Mouse (Mus musculus): Measurements from ENCODE around the gene Col11a2. TPM values are rescaled to one million over a fixed set of nuclear protein-coding genes. Genes with fewer than 3 reads are reported as not detected.
"Not testable (repeated sequence)": the region's sequence is repeated elsewhere in the genome, so short reads cannot be mapped to it uniquely, and the experiment has no call there.

Col11a2 gene
- polyA plus RNA-seq, 1 experiment from 2014 or later, result 4.3 TPM

DNA sequence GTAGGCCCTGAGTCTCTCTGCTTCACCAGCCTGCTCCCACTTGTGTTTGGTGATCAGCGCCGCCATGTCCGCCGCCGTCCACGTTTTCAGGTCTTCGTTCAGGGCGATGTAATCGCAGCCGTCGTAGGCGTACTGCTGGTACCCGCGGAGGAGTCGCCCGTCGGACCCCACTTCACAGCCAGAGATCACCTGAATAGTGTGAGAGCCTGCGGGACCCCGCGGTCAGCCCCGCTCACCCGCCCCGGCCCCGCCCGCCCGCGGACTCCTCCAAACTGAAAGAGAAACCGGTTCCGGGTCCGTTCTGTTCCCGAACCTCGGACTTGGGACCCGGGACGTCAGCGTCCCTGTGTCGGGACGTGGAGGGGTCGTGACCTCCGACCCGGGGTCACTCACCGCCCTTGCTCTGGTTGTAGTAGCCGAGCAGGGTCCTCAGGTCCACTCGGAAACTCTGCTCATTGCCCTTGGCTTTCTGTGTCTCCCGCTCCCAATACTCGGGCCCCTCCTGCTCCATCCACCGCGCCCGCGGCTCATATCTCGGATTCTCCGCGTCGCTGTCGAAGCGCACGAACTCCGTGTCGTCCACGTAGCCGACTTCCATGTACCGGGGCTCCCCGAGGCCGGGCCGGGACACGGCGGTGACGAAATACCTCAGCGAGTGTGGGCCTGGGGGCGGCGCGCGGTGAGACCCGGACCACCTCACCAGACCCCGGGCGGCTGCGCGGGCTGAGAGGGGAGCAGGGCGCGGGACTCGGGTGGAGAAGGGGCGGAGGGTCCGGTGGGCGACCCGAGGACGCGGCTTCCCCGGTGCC lies 39.7 kb upstream of the Col11a2 start:
- TF ChIP-seq CTCF (IDR thresholded peaks at IDR 0.05; ENCODE audit: low read depth), result no peak
- Histone ChIP-seq H3K27me3 (ENCODE audit: insufficient read depth, low read length) (peaks cover 22% of the 10 kb centered on the region), H3K4me1 (ENCODE audit: insufficient read depth) (no peaks in the 10 kb centered on the region), H3K4me3 (ENCODE audit: low read depth, low read length) (peak overlapping the region; percentile 52), H3K4me2 (peak overlapping the region; percentile 93), H3K9me3 (ENCODE audit: low read depth, low read length) (no peaks in the 10 kb centered on the region), H3K36me3 (ENCODE audit: insufficient read depth) (no peaks in the 10 kb centered on the region), H3K9ac (peak overlapping the region; percentile 53), H3K27ac (ENCODE audit: low read depth) (no peak overlapping the region)
- WGBS, result 2% methylated on average over 86 of the region's 87 CpGs
- peak; percentile 31; the same call in 1 of the 2 replicates for ATAC-seq (ENCODE audit: insufficient read depth)
- peak; percentile 11 for DNase-seq

GRCm38 (mm10) chr17:34000150-34000537 lies 39.1 kb upstream of the Col11a2 start, which contains the start of gene H2-K1:
TSS of gene H2-K1 (minus strand) at chr17:34000347.
- H3K4me3 ChIP-seq (ENCODE audit: low read depth, low read length), result peak within 1 kb of the TSS; percentile 52
- TF ChIP-seq CTCF (IDR thresholded peaks at IDR 0.05; ENCODE audit: low read depth), result no peak
- no peaks in the 10 kb centered on the region for H3K9me3 ChIP-seq (ENCODE audit: low read depth, low read length)
- DNase-seq, result peak; percentile 83
- peak within 1 kb of the TSS; percentile 53 for H3K9ac ChIP-seq
- peaks cover 22% of the 10 kb centered on the region for H3K27me3 ChIP-seq (ENCODE audit: insufficient read depth, low read length)
- no peak within 1 kb of the TSS for H3K27ac ChIP-seq (ENCODE audit: low read depth)
- H3K4me1 ChIP-seq (ENCODE audit: insufficient read depth), result no peaks in the 10 kb centered on the region
- no peaks in the 10 kb centered on the region for H3K36me3 ChIP-seq (ENCODE audit: insufficient read depth)
- ATAC-seq (ENCODE audit: insufficient read depth), result peak; percentile 83
- peak within 1 kb of the TSS; percentile 93 for H3K4me2 ChIP-seq
- whole genome bisulfite sequencing, result 1% methylated on average over 28 of the region's 30 CpGs

DNA sequence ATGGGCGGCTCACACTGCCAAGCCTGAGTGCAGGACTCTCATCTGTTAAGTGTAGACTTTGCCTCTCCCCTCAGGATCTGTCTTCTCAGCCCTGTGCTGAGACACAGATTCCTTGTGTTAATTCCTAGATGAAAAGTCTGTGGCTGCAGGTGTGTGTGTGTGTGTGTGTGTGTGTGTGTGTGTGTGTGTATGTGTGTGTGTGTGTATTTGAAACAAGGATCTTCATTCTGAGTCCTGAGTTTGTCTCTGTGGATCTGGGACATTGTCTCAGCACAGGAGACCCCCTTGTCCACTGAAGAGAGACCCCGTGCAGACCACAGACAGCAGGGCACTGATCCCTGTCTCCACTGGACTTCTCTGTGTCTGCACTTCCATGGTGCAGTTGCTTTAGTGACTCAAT lies 38.4 kb upstream of the Col11a2 start:
- ATAC-seq (ENCODE audit: insufficient read depth), result not testable (repeated sequence)

DNA sequence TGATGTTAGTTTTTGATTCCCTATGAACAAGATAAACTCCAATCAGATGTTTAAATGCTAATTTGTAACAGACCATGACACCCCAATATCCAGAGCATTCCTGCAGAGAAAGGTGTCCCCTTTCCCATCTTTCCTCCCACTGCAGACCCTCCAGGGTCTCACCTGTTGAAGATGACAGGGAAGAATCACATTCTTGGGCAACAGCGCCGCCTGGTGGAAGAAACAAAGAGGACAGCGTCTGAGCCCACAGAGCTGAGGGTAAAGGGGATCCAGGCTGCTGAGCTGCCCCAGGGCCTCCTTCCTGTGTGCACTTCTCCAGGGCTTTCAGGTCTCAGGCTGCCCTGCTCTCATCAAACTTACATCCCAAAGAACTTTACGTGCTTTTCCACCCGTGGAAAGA lies 35.8 kb upstream of the Col11a2 start:
- Histone ChIP-seq H3K27me3 (ENCODE audit: insufficient read depth, low read length) (peaks cover 22% of the 10 kb centered on the region), H3K4me3 (ENCODE audit: low read depth, low read length) (no peak overlapping the region), H3K4me1 (ENCODE audit: insufficient read depth) (no peaks in the 10 kb centered on the region), H3K4me2 (no peak overlapping the region), H3K36me3 (ENCODE audit: insufficient read depth) (no peaks in the 10 kb centered on the region), H3K9ac (no peak overlapping the region), H3K9me3 (ENCODE audit: low read depth, low read length) (no peaks in the 10 kb centered on the region), H3K27ac (ENCODE audit: low read depth) (no peak overlapping the region)
- TF ChIP-seq CTCF (IDR thresholded peaks at IDR 0.05; ENCODE audit: low read depth), result peak; percentile 81
- no peak for ATAC-seq (ENCODE audit: insufficient read depth)
- DNase-seq, result peak; percentile 68
- WGBS, result 3% methylated on average over 5 of the region's 5 CpGs

More for the DNA sequence above, 38.4 kb upstream of the Col11a2 start:
- H3K9me3 ChIP-seq (ENCODE audit: low read depth, low read length); DNase-seq; H3K27ac ChIP-seq (ENCODE audit: low read depth); H3K36me3 ChIP-seq (ENCODE audit: insufficient read depth); H3K9ac ChIP-seq; H3K4me2 ChIP-seq; H3K4me1 ChIP-seq (ENCODE audit: insufficient read depth): not testable (repeated sequence)
- Histone ChIP-seq H3K4me3 (ENCODE audit: low read depth, low read length) (peak overlapping the region; percentile 52; the same call in 1 of the 2 replicates), H3K27me3 (ENCODE audit: insufficient read depth, low read length) (peaks cover 22% of the 10 kb centered on the region)
- 42% methylated on average over 2 of the region's 2 CpGs for WGBS

DNA sequence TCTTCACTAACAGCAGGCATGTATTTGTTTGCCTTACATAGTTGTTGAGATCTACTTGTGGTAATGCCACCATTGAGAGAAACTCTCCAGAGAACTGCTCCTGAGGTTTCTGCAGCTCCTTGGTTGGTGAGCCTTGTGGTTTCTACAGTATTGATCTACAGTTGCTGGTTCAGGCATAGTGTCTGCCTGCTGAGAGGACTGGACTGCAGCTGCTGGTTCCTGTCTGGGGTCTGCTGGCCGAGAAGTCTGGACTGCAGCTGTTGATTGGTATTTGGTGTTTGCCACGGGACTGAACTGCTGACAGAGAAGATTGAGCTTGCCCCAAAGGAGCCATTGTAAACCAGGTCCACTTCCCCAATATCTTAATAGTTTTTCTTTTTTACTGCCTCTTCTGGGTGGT lies 32.7 kb upstream of the Col11a2 start:
- no peak overlapping the region for H3K27ac ChIP-seq (ENCODE audit: low read depth)
- no peak overlapping the region for H3K9ac ChIP-seq
- no peak overlapping the region for H3K4me3 ChIP-seq (ENCODE audit: low read depth, low read length)
- no peak overlapping the region for H3K4me2 ChIP-seq
- H3K27me3 ChIP-seq (ENCODE audit: insufficient read depth, low read length), result 0 out of 2 replicates have a peak, but pooled peaks cover 3% of the 10 kb centered on the region
- ATAC-seq (ENCODE audit: insufficient read depth) (no peak), DNase-seq (no peak)
- no peaks in the 10 kb centered on the region for H3K4me1 ChIP-seq (ENCODE audit: insufficient read depth)
- TF ChIP-seq CTCF (IDR thresholded peaks at IDR 0.05; ENCODE audit: low read depth), result no peak
- H3K9me3 ChIP-seq (ENCODE audit: low read depth, low read length), result no peaks in the 10 kb centered on the region
- H3K36me3 ChIP-seq (ENCODE audit: insufficient read depth), result no peaks in the 10 kb centered on the region
- 32% methylated on average over 2 of the region's 2 CpGs for WGBS

DNA sequence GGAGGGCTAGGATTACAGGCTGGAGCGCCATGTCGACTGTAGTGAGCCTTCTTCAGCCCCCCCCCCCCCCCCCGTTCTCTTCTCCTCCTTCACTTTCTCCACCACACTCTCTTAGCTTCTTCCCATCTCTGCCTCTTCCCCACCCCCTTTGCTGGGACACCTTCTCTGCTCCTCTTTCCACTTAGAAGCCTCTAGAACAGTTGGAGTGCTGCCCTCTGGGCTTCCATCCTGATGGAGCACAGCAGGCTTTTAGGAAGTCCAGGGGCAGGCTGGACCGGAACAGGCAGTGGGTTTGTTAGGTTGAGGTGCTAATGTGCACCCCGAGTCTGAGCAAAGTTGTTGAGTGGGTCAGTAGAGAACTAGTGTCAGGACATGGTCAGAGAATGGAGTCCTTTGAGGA lies 29.1 kb upstream of the Col11a2 start:
- no peak overlapping the region for H3K27ac ChIP-seq (ENCODE audit: low read depth)
- ATAC-seq (ENCODE audit: insufficient read depth) (no peak), DNase-seq (no peak)
- H3K4me1 ChIP-seq (ENCODE audit: insufficient read depth), result no peaks in the 10 kb centered on the region
- no peak overlapping the region for H3K4me3 ChIP-seq (ENCODE audit: low read depth, low read length)
- H3K4me2 ChIP-seq, result no peak overlapping the region
- TF ChIP-seq CTCF (IDR thresholded peaks at IDR 0.05; ENCODE audit: low read depth), result no peak
- H3K9ac ChIP-seq, result no peak overlapping the region
- H3K27me3 ChIP-seq (ENCODE audit: insufficient read depth, low read length), result no peaks in the 10 kb centered on the region
- H3K36me3 ChIP-seq (ENCODE audit: insufficient read depth), result no peaks in the 10 kb centered on the region
- H3K9me3 ChIP-seq (ENCODE audit: low read depth, low read length), result no peaks in the 10 kb centered on the region
- WGBS, result 57% methylated on average over 4 of the region's 5 CpGs

- 89% methylated on average over 8 of the region's 8 CpGs for WGBS
- Histone ChIP-seq H3K36me3 (ENCODE audit: insufficient read depth) (no peaks in the 10 kb centered on the region), H3K27ac (ENCODE audit: low read depth) (no peak overlapping the region), H3K9ac (no peak overlapping the region), H3K9me3 (ENCODE audit: low read depth, low read length) (no peaks in the 10 kb centered on the region), H3K4me1 (ENCODE audit: insufficient read depth) (no peaks in the 10 kb centered on the region), H3K4me3 (ENCODE audit: low read depth, low read length) (no peak overlapping the region), H3K4me2 (no peak overlapping the region), H3K27me3 (ENCODE audit: insufficient read depth, low read length) (no peaks in the 10 kb centered on the region)
- no peak for DNase-seq
- no peak for ATAC-seq (ENCODE audit: insufficient read depth)
- TF ChIP-seq CTCF (IDR thresholded peaks at IDR 0.05; ENCODE audit: low read depth), result no peak
Measured at GRCm38 (mm10) chr17:34013436-34013835, 25.8 kb upstream of the Col11a2 start.

All from lung, embryonic 14.5 days (tissue).